Mouse (Mus musculus) embryonic facial prominence, embryonic 13.5 days (tissue): ENCODE measurements around the gene Eral1. TPM values are rescaled to one million over a fixed set of nuclear protein-coding genes. Genes with fewer than 3 reads are reported as not detected.

Experiments used
- ATAC-seq: fragments of 200-750 bp; cut with Nextera tagmentation; 2 replicates; pipeline ENCODE4 v1.8.0; 2017; ENCODE audit warnings: low read depth; ENCODE audit not compliant: insufficient number of reproducible peaks, insufficient read depth, low FRiP score, low TSS enrichment
- H3K27ac ChIP-seq: fragments of 300-500 bp; sonication (generic); 2 replicates; pipeline ENCODE4 v1.5.1; 2015; ENCODE audit warnings: moderate library complexity, mild to moderate bottlenecking, inconsistent platforms
- H3K27me3 ChIP-seq: fragments of 300-500 bp; sonication (generic); 2 replicates; pipeline ENCODE4 v1.6.1; 2015; ENCODE audit warnings: mild to moderate bottlenecking, inconsistent platforms
- H3K36me3 ChIP-seq: fragments of 300-500 bp; sonication (generic); 2 replicates; pipeline ENCODE4 v1.6.1; 2015; ENCODE audit warnings: mild to moderate bottlenecking, inconsistent platforms
- H3K4me1 ChIP-seq: fragments of 300-500 bp; sonication (generic); 2 replicates; pipeline ENCODE4 v1.6.1; 2015; ENCODE audit warnings: inconsistent platforms
- H3K4me2 ChIP-seq: fragments of 300-500 bp; sonication (generic); 2 replicates; pipeline ENCODE4 v1.6.1; 2015; ENCODE audit warnings: moderate library complexity, mild to moderate bottlenecking, inconsistent platforms
- H3K4me3 ChIP-seq: fragments of 300-500 bp; sonication (generic); 2 replicates; pipeline ENCODE4 v1.5.1; 2015; ENCODE audit warnings: mild to moderate bottlenecking, inconsistent platforms
- H3K9ac ChIP-seq: fragments of 300-500 bp; sonication (generic); 2 replicates; pipeline ENCODE4 v1.6.1; 2015; ENCODE audit warnings: mild to moderate bottlenecking, inconsistent platforms
- H3K9me3 ChIP-seq: fragments of 300-500 bp; sonication (generic); 2 replicates; pipeline ENCODE4 v1.6.1; 2016; ENCODE audit warnings: inconsistent platforms
- whole genome bisulfite sequencing: fragments of 180-500 bp; shearing (Covaris S2); methylation state at CpG from one replicate; pipeline ENCODE4 v1.1.7; 2015; ENCODE audit warnings: mixed read lengths; 5-methylcytosine and 5-hydroxymethylcytosine counted together
- polyA plus RNA-seq: library from polyadenylated mRNA; unstranded; fragments of >200 nt; fragmentation: Nextera tagmentation; extraction: Ambion mirVana; gene quantifications from 2 replicates; pipeline ENCODE4 v1.2.1, GENCODE M21; 2015

Gene Eral1
- polyA plus RNA-seq, 1 experiment from 2014 or later, result 34.8 TPM

DNA sequence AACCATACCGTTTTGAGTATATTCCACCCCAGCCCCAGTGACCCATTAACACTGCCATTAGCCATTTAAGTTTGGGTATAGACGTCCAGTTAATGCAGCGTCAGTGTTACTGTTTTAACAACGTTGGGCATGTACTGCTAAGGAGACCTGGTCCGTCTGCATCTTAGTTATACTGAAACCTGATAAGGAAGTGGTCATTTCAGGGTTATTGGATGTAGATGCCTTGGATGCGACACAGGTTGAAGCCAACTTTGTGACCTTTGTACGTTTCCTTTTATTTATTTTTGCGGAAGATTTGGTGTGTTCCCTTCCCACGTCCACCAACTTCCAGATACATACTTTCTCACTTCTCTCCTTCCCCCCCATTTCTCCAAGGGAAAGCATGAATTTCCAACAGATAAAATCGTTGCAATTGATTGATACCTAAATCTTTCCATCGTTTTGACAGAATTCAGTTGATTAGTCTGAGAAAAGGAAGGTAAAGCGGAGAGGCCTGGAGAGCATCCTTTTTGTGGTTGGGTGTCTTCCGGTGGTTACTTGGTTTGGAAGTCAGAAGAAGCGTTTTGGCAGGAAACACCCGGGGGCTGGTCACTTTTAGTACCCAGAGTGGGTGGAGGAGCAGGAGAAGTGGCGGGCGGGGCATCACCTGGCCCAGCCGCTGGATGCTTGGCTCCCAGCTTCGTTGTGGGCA is 34.6 kb upstream of the Eral1 start:
- WGBS, result 6% methylated on average over 19 of the region's 19 CpGs
- Histone ChIP-seq H3K4me1 (peaks cover 30% of the 10 kb centered on the region), H3K27ac (peak overlapping the region; percentile 90)

DNA sequence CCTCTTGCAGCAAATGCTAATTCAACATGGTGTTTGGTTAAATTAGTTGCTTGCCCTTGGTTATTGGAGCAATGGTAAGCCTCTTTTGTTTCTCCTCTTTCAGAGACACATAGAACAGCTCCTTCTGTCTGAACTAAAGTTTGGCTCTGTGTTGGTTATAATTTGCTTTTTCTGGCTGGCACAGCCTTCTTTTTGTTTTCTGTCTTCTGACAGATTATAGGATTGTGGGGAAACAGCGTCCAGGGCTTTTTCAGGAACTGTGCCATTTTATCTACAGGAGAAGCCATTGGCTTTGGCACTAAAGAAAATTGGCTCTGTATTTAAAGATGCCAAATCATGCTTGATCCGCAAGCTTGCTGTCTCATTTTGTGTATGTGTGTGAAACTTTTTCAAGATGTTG is 33.4 kb upstream of the Eral1 start:
- Histone ChIP-seq H3K9me3 (no peaks in the 10 kb centered on the region), H3K4me3 (no peak overlapping the region), H3K9ac (no peak overlapping the region), H3K4me2 (no peak overlapping the region), H3K27me3 (no peaks in the 10 kb centered on the region), H3K27ac (0 out of 2 replicates have a peak overlapping the region, but pooled peaks have one; percentile 16), H3K4me1 (peaks cover 27% of the 10 kb centered on the region), H3K36me3 (no peaks in the 10 kb centered on the region)
- ATAC-seq, result no peak
- WGBS, result 65% methylated on average over 2 of the region's 2 CpGs

More for the DNA sequence above, 34.6 kb upstream of the Eral1 start:
- Histone ChIP-seq H3K27me3 (no peaks in the 10 kb centered on the region), H3K36me3 (peaks cover 2% of the 10 kb centered on the region; the same call in 1 of the 2 replicates), H3K4me2 (peak overlapping the region; percentile 71), H3K9ac (peak overlapping the region; percentile 81), H3K9me3 (no peaks in the 10 kb centered on the region), H3K4me3 (peak overlapping the region; percentile 83)
- no peak for ATAC-seq

DNA sequence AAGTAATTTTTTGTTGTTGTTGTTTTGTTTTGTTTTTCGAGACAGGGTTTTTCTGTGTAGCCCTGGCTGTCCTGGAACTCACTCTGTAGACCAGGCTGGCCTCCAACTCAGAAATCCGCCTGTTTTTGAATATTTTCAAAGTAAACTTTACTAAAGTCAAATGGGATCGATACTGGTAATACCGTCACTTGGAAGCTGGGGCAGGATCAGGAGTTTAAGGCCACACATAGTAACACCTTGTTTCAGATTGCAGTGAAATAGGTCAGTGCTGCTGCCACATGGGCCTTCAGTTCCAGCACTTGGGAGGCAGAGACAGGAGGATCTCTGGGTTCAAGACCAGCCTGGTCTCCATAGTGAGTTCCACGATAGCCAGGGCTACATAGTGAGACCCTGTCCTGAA is 24.3 kb upstream of the Eral1 start:
- Histone ChIP-seq H3K4me3 (no peak overlapping the region), H3K4me1 (no peaks in the 10 kb centered on the region), H3K36me3 (peaks cover 23% of the 10 kb centered on the region), H3K9me3 (no peaks in the 10 kb centered on the region), H3K4me2 (no peak overlapping the region), H3K27me3 (no peaks in the 10 kb centered on the region), H3K9ac (no peak overlapping the region), H3K27ac (no peak overlapping the region)
- 92% methylated on average over 5 of the region's 5 CpGs for WGBS
- no peak for ATAC-seq

DNA sequence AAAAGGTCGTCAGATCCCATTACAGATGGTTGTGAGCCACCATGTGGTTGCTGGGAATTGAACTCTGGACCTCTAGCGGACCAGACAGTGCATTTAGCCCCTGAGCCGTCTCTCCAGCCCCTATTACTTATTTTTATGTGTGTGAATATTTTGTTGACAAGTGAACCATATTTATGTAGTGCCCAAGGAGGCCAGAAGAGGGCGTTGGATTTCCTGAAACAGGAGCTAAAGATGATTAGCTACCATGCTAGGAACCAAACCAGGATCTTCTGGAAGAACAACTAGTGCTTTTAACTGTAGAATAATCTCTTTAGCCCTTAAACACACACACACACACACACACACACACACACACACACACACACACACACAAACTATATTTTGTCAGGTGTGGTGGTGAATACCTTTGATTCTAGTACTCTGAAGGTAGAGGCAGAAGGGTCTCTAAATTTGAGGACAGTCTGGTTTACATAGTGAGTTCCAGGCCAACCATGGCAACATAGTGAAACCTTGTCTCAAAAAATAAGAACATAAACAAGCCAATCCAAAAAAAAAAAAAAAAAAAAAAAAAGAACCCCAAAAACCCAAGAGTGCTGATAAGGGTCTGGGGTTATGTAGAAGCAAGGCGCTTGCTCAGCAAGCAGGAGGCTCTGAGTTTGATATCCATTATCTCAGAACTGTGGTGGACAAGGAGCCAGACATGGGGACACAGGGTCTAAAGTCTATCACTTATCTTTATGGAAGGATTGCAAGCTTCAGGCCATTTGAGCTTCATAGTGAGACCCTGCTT is 23.0 kb upstream of the Eral1 start:
- no peaks in the 10 kb centered on the region for H3K9me3 ChIP-seq
- ATAC-seq, result no peak
- H3K27me3 ChIP-seq, result no peaks in the 10 kb centered on the region
- H3K9ac ChIP-seq, result no peak overlapping the region
- no peaks in the 10 kb centered on the region for H3K4me1 ChIP-seq
- H3K4me2 ChIP-seq, result no peak overlapping the region
- H3K27ac ChIP-seq, result no peak overlapping the region
- no peak overlapping the region for H3K4me3 ChIP-seq
- WGBS, result 65% methylated on average over 5 of the region's 5 CpGs
- H3K36me3 ChIP-seq, result peaks cover 23% of the 10 kb centered on the region

DNA sequence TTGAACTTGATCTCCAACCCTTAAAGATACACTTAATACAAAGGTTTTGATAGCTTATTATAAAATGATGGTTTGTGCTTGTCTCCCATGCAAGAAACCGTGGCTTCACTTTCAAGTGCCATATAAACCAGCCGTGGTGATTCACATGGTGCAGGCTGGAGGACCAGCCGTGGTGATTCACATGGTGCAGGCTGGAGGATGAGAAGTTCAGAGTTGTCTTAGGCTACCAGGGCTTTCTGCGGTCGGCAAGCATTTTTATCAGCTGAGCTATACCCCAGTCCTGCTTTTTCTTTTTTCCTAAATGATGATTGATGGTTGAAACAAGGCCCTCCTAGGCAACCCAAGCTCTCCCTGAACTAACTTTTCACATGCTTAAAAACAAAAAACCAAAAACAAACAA is 22.0 kb upstream of the Eral1 start:
- no peak for ATAC-seq
- no peak overlapping the region for H3K4me3 ChIP-seq
- no peaks in the 10 kb centered on the region for H3K27me3 ChIP-seq
- 91% methylated on average over 5 of the region's 5 CpGs for WGBS
- H3K27ac ChIP-seq, result no peak overlapping the region
- no peak overlapping the region for H3K9ac ChIP-seq
- peaks cover 14% of the 10 kb centered on the region for H3K36me3 ChIP-seq
- no peaks in the 10 kb centered on the region for H3K9me3 ChIP-seq
- H3K4me1 ChIP-seq, result peaks cover 4% of the 10 kb centered on the region; the same call in 1 of the 2 replicates
- H3K4me2 ChIP-seq, result no peak overlapping the region

DNA sequence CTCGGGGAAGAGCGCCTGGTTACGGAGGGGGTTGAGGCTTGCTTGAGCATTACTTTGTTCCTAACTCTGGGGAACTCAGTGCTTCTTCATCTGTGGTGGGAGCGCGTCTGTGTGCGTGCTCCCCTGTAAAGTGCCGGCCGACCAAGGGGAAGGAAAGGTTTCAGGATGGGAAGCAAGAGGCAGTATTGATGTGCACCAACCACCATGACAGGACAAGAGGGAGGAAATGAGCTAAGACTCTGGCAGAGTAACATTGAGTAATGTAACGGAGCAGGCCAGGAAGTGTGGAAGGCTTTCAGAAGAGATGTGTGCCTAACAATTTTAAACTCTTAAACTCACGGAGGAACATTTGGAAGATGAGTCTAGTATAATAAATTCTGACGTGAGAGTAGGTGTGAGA is 20.6 kb upstream of the Eral1 start:
- H3K27me3 ChIP-seq, result no peaks in the 10 kb centered on the region
- H3K4me2 ChIP-seq, result no peak overlapping the region
- ATAC-seq, result no peak
- peaks cover 15% of the 10 kb centered on the region for H3K4me1 ChIP-seq
- H3K36me3 ChIP-seq, result 0 out of 2 replicates have a peak, but pooled peaks cover 6% of the 10 kb centered on the region
- H3K9me3 ChIP-seq, result no peaks in the 10 kb centered on the region
- WGBS, result 86% methylated on average over 11 of the region's 11 CpGs
- H3K27ac ChIP-seq, result no peak overlapping the region
- H3K4me3 ChIP-seq, result no peak overlapping the region
- no peak overlapping the region for H3K9ac ChIP-seq

DNA sequence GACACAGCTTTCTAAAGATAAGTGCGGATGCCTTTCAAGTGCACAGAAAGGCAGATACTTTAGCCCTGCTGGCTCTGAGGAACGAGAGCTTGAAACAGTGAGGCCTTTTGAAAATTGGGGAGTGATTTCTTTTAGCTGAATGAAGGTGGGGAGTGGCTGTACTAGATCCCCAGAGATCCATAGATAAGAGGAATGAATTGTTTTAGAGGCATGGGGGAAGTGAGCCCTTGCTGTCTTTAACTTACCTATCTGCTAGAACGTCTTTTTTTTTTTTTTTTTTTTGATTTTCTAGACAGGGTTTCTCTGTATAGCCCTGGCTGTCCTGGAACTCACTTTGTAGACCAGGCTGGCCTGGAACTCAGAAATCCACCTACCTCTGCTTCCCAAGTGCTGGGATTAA is 16.9 kb upstream of the Eral1 start:
- H3K9me3 ChIP-seq, result no peaks in the 10 kb centered on the region
- H3K36me3 ChIP-seq, result 0 out of 2 replicates have a peak, but pooled peaks cover 6% of the 10 kb centered on the region
- peak overlapping the region; percentile 38 for H3K4me2 ChIP-seq
- H3K9ac ChIP-seq, result peak overlapping the region; percentile 54; the same call in 1 of the 2 replicates
- H3K4me3 ChIP-seq, result peak overlapping the region; percentile 4; the same call in 1 of the 2 replicates
- H3K27me3 ChIP-seq, result no peaks in the 10 kb centered on the region
- ATAC-seq, result no peak
- peak overlapping the region; percentile 3; the same call in 1 of the 2 replicates for H3K27ac ChIP-seq
- H3K4me1 ChIP-seq, result peaks cover 21% of the 10 kb centered on the region
- WGBS, result 27% methylated on average over 3 of the region's 3 CpGs

DNA sequence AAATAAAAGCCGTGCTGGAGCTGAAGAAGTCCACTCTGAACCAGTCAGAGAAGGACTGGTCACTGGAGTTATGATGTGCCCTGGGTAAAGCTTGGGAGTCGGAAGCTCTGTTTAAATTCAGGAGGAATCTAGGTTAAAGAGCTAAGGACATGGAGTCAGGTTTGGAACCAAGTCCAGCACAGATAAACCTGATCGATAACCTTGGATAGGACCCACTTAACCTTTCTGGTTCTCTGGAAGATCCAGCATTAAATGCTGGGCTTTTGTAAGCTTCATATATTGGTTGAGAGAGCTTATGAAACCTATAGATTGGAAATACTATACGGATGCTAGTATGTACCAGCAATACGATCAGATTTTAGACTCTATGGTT is 14.9 kb upstream of the Eral1 start:
- H3K4me2 ChIP-seq, result peak overlapping the region; percentile 91
- no peaks in the 10 kb centered on the region for H3K36me3 ChIP-seq
- peak overlapping the region; percentile 88 for H3K9ac ChIP-seq
- WGBS, result 15% methylated on average over 5 of the region's 5 CpGs
- H3K4me3 ChIP-seq, result peak overlapping the region; percentile 85
- no peak for ATAC-seq
- H3K9me3 ChIP-seq, result no peaks in the 10 kb centered on the region
- H3K4me1 ChIP-seq, result peaks cover 21% of the 10 kb centered on the region
- H3K27me3 ChIP-seq, result no peaks in the 10 kb centered on the region
- peak overlapping the region; percentile 57; the same call in 1 of the 2 replicates for H3K27ac ChIP-seq

DNA sequence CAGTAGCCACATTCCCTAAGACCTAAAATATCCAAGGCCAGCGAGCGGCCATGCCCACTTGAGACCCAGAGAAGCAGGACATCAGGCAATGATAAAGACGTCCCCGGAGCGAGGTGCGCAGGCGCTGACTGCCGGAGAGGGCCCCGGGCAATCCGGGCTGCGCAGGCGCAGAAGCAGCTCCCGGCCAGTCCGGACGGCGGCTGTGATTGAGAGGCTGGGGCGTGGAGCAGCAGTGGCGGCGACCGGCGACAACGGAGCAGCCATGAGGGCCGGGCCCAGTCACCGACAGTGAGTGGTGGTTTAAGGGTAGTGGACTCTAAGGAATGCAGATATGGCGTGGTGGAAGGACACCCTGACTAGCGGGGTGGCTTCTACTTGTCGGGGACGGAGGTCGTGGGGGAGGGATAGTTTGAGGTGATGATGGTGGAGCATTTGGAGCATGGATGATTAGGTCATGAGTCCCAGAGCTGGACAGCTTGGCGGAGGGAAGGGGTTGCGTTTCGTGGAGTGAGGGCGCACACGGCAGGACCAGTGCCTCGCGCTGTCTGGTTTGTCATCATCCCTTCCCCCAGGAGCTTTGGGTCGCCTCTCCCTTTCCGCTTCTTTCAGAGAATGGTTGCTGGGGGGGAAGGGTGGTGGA is 14.4 kb upstream of the Eral1 start, which contains the start of gene Fam222b:
Gene Fam222b (plus strand): TSS at position 157 of the 640 bp plus-strand sequence.
- H3K4me2 ChIP-seq, result peak within 1 kb of the TSS; percentile 91
- WGBS, result under 1% methylated on average over 38 of the region's 38 CpGs
- peak within 1 kb of the TSS; percentile 85 for H3K4me3 ChIP-seq
- H3K27ac ChIP-seq, result peak within 1 kb of the TSS; percentile 57
- no peaks in the 10 kb centered on the region for H3K36me3 ChIP-seq
- no peaks in the 10 kb centered on the region for H3K9me3 ChIP-seq
- H3K9ac ChIP-seq, result peak within 1 kb of the TSS; percentile 88
- H3K27me3 ChIP-seq, result no peaks in the 10 kb centered on the region
- H3K4me1 ChIP-seq, result peaks cover 21% of the 10 kb centered on the region
- ATAC-seq, result peak; percentile 76; the same call in 1 of the 2 replicates

DNA sequence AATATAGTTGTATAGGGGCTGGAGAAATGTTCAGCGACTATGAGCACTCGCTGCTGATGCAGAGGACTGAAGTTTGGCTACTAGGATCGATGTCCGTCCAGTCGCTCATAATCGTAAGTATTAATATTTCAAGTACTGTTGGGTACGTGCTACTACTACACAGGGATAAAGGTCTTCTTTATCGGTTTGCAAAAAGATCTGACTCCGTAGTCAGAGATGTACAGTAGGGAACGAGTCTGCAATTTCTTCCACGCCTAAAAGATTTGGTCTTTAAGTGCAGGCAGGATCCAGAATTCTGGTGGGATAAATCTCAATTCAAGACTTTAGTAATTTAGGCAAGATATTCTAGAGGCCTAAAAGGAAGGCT is 13.9 kb upstream of the Eral1 start:
- Histone ChIP-seq H3K4me2 (peak overlapping the region; percentile 91), H3K4me3 (peak overlapping the region; percentile 85), H3K9me3 (no peaks in the 10 kb centered on the region), H3K27ac (peak overlapping the region; percentile 57), H3K9ac (peak overlapping the region; percentile 88), H3K4me1 (peaks cover 21% of the 10 kb centered on the region), H3K36me3 (no peaks in the 10 kb centered on the region), H3K27me3 (no peaks in the 10 kb centered on the region)
- no peak for ATAC-seq
- WGBS, result 49% methylated on average over 11 of the region's 11 CpGs

DNA sequence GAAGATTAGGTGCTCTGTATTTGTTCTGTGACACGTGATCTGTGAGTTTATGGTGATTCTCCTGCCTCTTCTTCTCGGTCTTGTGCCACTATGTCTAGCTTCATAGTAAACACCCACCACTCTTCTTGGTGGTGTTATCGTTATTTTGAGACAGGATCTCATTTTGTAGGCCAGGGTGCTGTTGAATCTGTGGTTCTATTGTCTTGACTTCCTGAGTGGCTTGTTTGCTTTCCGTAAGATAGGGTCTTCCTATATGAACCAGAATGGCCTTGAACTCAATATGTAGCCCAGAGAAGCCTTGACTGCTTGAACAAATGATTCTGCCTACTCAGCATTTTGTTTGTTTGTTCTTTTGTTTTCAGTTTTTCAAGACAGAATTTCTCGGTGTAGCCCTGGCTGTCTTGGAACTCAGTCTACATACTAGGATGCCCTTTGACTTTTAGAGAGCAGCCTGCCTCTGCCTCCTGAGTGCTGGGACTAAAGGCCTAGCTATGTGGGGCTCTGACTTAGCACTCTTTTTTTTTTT is 7.6 kb upstream of the Eral1 start:
- no peak for ATAC-seq
- no peaks in the 10 kb centered on the region for H3K9me3 ChIP-seq
- H3K27ac ChIP-seq, result no peak overlapping the region
- H3K27me3 ChIP-seq, result no peaks in the 10 kb centered on the region; the same call in 1 of the 2 replicates
- H3K4me1 ChIP-seq, result no peaks in the 10 kb centered on the region
- H3K9ac ChIP-seq, result no peak overlapping the region
- 87% methylated on average over 5 of the region's 5 CpGs for WGBS
- H3K36me3 ChIP-seq, result no peaks in the 10 kb centered on the region
- no peak overlapping the region for H3K4me2 ChIP-seq
- no peak overlapping the region for H3K4me3 ChIP-seq
